Mouse (Mus musculus) megakaryocyte, embryonic 14.5 days (primary cell): ENCODE measurements around the gene Pgc.

Experiments used
- FLI1 ChIP-seq: IDR thresholded peaks from 2 replicates; pipeline ENCODE4 v1.6.1; 2012; ENCODE audit warnings: low read length, inconsistent platforms, mixed read lengths
- GATA1 ChIP-seq: IDR thresholded peaks from 3 replicates; pipeline ENCODE4 v1.6.1; 2012; ENCODE audit warnings: mixed read lengths, low read length, inconsistent platforms, borderline replicate concordance

DNA sequence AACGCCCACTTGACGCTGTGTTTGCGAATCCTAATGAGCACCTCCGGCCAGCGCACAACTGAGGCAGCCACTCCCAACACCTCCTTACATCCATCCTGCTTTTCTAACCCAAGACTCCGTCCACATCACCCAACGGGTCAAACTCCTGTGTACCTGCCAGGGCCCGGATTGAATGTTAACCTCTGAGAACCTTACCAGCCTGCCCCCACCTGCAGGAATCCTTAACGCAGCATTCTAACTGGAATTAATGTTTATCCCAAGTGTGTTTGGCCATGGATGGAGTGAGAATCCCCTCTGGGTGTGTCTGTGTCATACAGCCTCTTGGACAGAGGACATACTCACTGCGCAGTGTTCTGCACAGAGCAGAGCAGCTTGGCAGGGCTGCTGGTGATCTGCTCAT, 28.5 kb upstream of the Pgc start:
- TF ChIP-seq GATA1 (no peak), FLI1 (no peak)
